Mouse (Mus musculus): ENCODE results near the gene Brd7.
A peak's percentile ranks its signal among the peaks of the same experiment; 100 is the strongest.

Gene Brd7

GRCm38 (mm10) chr8:88361708-88362428 is at the start of gene Brd7:
Gene Brd7, minus strand, starts transcription at chr8:88362194.
- DNase-seq (ENCODE audit: low read depth, low spot score) = peak; percentile 85

- no peak for DNase-seq (ENCODE audit: low read depth, low spot score)
These were observed 49.5 kb upstream of the Brd7 start for GRCm38 (mm10) chr8:88411461-88411860.

- DNase-seq (ENCODE audit: low read depth, low spot score) = no peak
These were observed 47.5 kb upstream of the Brd7 start for GRCm38 (mm10) chr8:88409401-88409940.

GRCm38 (mm10) chr8:88407716-88408115 is 45.7 kb upstream of the Brd7 start:
- DNase-seq (ENCODE audit: low read depth, low spot score) = no peak

GRCm38 (mm10) chr8:88398060-88398459 is 36.1 kb upstream of the Brd7 start:
- no peak for DNase-seq (ENCODE audit: low read depth, low spot score)

- DNase-seq (ENCODE audit: low read depth, low spot score) = no peak
These were observed 31.3 kb upstream of the Brd7 start for GRCm38 (mm10) chr8:88393298-88393697.

- peak; percentile 48 for DNase-seq (ENCODE audit: low read depth, low spot score)
These were observed 28.8 kb upstream of the Brd7 start for GRCm38 (mm10) chr8:88390749-88391148.

GRCm38 (mm10) chr8:88388691-88389239 is 26.8 kb upstream of the Brd7 start:
- DNase-seq (ENCODE audit: low read depth, low spot score) = no peak

- DNase-seq (ENCODE audit: low read depth, low spot score) = no peak
These were observed 25.9 kb upstream of the Brd7 start for GRCm38 (mm10) chr8:88387874-88388273.

GRCm38 (mm10) chr8:88383164-88383556 is 21.2 kb upstream of the Brd7 start:
- DNase-seq (ENCODE audit: low read depth, low spot score) = no peak

- DNase-seq (ENCODE audit: low read depth, low spot score) = no peak
These were observed 20.5 kb upstream of the Brd7 start for GRCm38 (mm10) chr8:88382311-88383163.

GRCm38 (mm10) chr8:88380497-88380896 is 18.5 kb upstream of the Brd7 start:
- DNase-seq (ENCODE audit: low read depth, low spot score) = no peak

- no peak for DNase-seq (ENCODE audit: low read depth, low spot score)
These were observed 15.0 kb upstream of the Brd7 start for GRCm38 (mm10) chr8:88376836-88377582.

- no peak for DNase-seq (ENCODE audit: low read depth, low spot score)
These were observed 9.5 kb upstream of the Brd7 start for GRCm38 (mm10) chr8:88371522-88371921.

GRCm38 (mm10) chr8:88369805-88370204 is 7.8 kb upstream of the Brd7 start:
- no peak for DNase-seq (ENCODE audit: low read depth, low spot score)

GRCm38 (mm10) chr8:88369221-88369620 is 7.2 kb upstream of the Brd7 start:
- no peak for DNase-seq (ENCODE audit: low read depth, low spot score)

- DNase-seq (ENCODE audit: low read depth, low spot score) = peak; percentile 70
These were observed 604 bp upstream of the Brd7 start for GRCm38 (mm10) chr8:88362446-88363150.

- DNase-seq (ENCODE audit: low read depth, low spot score) = peak; percentile 41
These were observed 818 bp downstream of the Brd7 start for GRCm38 (mm10) chr8:88361044-88361707.

GRCm38 (mm10) chr8:88359959-88360358 is 2.0 kb downstream of the Brd7 start:
- peak; percentile 19 for DNase-seq (ENCODE audit: low read depth, low spot score)

- DNase-seq (ENCODE audit: low read depth, low spot score) = peak; percentile 21
These were observed 4.0 kb downstream of the Brd7 start for GRCm38 (mm10) chr8:88357946-88358345.
